Mouse (Mus musculus) lung, embryonic 14.5 days (tissue): ENCODE measurements around the gene 1700014D04Rik. TPM values are rescaled to one million over a fixed set of nuclear protein-coding genes. Genes with fewer than 3 reads are reported as not detected.

ENCODE experiments used
- ATAC-seq: fragments of 200-750 bp; cut with Nextera tagmentation; 2 replicates; pipeline ENCODE4 v1.8.0; 2017; ENCODE audit warnings: mild to moderate bottlenecking, moderate TSS enrichment, moderate library complexity; ENCODE audit not compliant: insufficient read depth
- DNase-seq: peaks from one replicate; pipeline ENCODE4 v3.0.0-alpha.2; 2015
- H3K27ac ChIP-seq: fragments of 300-500 bp; sonication (generic); 2 replicates; pipeline ENCODE4 v1.5.1; 2014; ENCODE audit warnings: low read depth, mild to moderate bottlenecking, moderate library complexity
- H3K27me3 ChIP-seq: fragments of 300-500 bp; sonication (generic); 2 replicates; pipeline ENCODE4 v1.6.1; 2014; ENCODE audit warnings: low read length, control low read depth; ENCODE audit not compliant: insufficient read depth
- H3K36me3 ChIP-seq: fragments of 300-500 bp; sonication (generic); 2 replicates; pipeline ENCODE4 v1.6.1; 2014; ENCODE audit warnings: control low read depth; ENCODE audit not compliant: insufficient read depth
- H3K4me1 ChIP-seq: fragments of 300-500 bp; sonication (generic); 2 replicates; pipeline ENCODE4 v1.6.1; 2014; ENCODE audit warnings: antibody characterized with exemption, control low read depth; ENCODE audit not compliant: insufficient read depth
- H3K4me2 ChIP-seq: fragments of 300-500 bp; sonication (generic); 2 replicates; pipeline ENCODE4 v1.6.1; 2014; ENCODE audit warnings: mild to moderate bottlenecking
- H3K4me3 ChIP-seq: fragments of 300-500 bp; sonication (generic); 2 replicates; pipeline ENCODE4 v1.5.1; 2014; ENCODE audit warnings: low read depth, low read length
- H3K9ac ChIP-seq: fragments of 300-500 bp; sonication (generic); 2 replicates; pipeline ENCODE4 v1.6.1; 2014
- H3K9me3 ChIP-seq: fragments of 300-500 bp; sonication (generic); 2 replicates; pipeline ENCODE4 v1.6.1; 2016; ENCODE audit warnings: low read depth, low read length, control low read depth
- CTCF ChIP-seq: IDR thresholded peaks from 2 replicates; pipeline ENCODE4 v1.5.1; 2016; ENCODE audit warnings: antibody characterized with exemption, low read depth
- WGBS: fragments of 180-500 bp; shearing (Covaris S2); extraction: QIAGEN DNeasy Blood & Tissue Kit; methylation state at CpG from one replicate; pipeline ENCODE4 v1.1.7; 2014; 5-methylcytosine and 5-hydroxymethylcytosine counted together
- polyA plus RNA-seq: library from polyadenylated mRNA; unstranded; fragments of >200 nt; fragmentation: Nextera tagmentation; extraction: Ambion mirVana; gene quantifications from 2 replicates; pipeline ENCODE4 v1.2.1, GENCODE M21; 2014

Gene 1700014D04Rik
- polyA plus RNA-seq, 1 experiment from 2014 or later, result 0.24 TPM

GRCm38 (mm10) chr13:59699131-59699530, 47.4 kb downstream of the 1700014D04Rik start:
- DNase-seq (no peak), ATAC-seq (no peak)
- Histone ChIP-seq H3K4me2 (no peak overlapping the region), H3K9ac (no peak overlapping the region), H3K4me1 (no peaks in the 10 kb centered on the region), H3K4me3 (no peak overlapping the region), H3K9me3 (no peaks in the 10 kb centered on the region), H3K27me3 (no peaks in the 10 kb centered on the region), H3K27ac (no peak overlapping the region), H3K36me3 (no peaks in the 10 kb centered on the region)
- TF ChIP-seq CTCF, result no peak
- WGBS, result 89% methylated on average over 8 of the region's 8 CpGs

- Histone ChIP-seq H3K36me3 (no peaks in the 10 kb centered on the region), H3K4me3 (no peak overlapping the region), H3K9ac (no peak overlapping the region), H3K4me2 (no peak overlapping the region), H3K27me3 (no peaks in the 10 kb centered on the region), H3K9me3 (no peaks in the 10 kb centered on the region), H3K27ac (no peak overlapping the region), H3K4me1 (no peaks in the 10 kb centered on the region)
- no peak for DNase-seq
- TF ChIP-seq CTCF, result no peak
- ATAC-seq, result no peak
- 69% methylated on average over 7 of the region's 7 CpGs for WGBS
Observed at GRCm38 (mm10) chr13:59695781-59696180, 50.8 kb downstream of the 1700014D04Rik start.

- Histone ChIP-seq H3K9me3 (no peaks in the 10 kb centered on the region), H3K27ac (no peak within 1 kb of the TSS), H3K9ac (no peak within 1 kb of the TSS), H3K4me2 (no peak within 1 kb of the TSS), H3K36me3 (no peaks in the 10 kb centered on the region), H3K4me1 (no peaks in the 10 kb centered on the region), H3K4me3 (no peak within 1 kb of the TSS), H3K27me3 (no peaks in the 10 kb centered on the region)
- DNase-seq (no peak), ATAC-seq (no peak)
- whole genome bisulfite sequencing, result 71% methylated on average over 3 of the region's 3 CpGs
- TF ChIP-seq CTCF, result no peak
Observed at GRCm38 (mm10) chr13:59694008-59694407, 52.5 kb downstream of the 1700014D04Rik start, which contains the start of gene 4921517D22Rik. Gene 4921517D22Rik (minus strand): TSS chr13:59694108.

GRCm38 (mm10) chr13:59691478-59691877, 55.1 kb downstream of the 1700014D04Rik start:
- no peak overlapping the region for H3K4me3 ChIP-seq
- H3K27ac ChIP-seq, result no peak overlapping the region
- H3K4me2 ChIP-seq, result no peak overlapping the region
- no peak for TF ChIP-seq CTCF
- H3K9ac ChIP-seq, result no peak overlapping the region
- no peaks in the 10 kb centered on the region for H3K27me3 ChIP-seq
- no peaks in the 10 kb centered on the region for H3K36me3 ChIP-seq
- DNase-seq (no peak), ATAC-seq (no peak)
- no peaks in the 10 kb centered on the region for H3K9me3 ChIP-seq
- H3K4me1 ChIP-seq, result no peaks in the 10 kb centered on the region
- WGBS, result 67% methylated on average over 10 of the region's 10 CpGs

Other genes starting within 250 kb of the 1700014D04Rik start
- gene Agtpbp1, start 161.5 kb downstream of the 1700014D04Rik start, polyA plus RNA-seq, result 18.2 and 22.7 TPM in 2 replicates
- gene Naa35, start 161.5 kb downstream of the 1700014D04Rik start, polyA plus RNA-seq, result 82.4 and 83.5 TPM in 2 replicates
- gene Golm1, start 70.9 kb downstream of the 1700014D04Rik start, polyA plus RNA-seq, result 39.2 and 44.1 TPM in 2 replicates
- not detected in 2 replicates for gene 4921517D22Rik, start 52.6 kb downstream of the 1700014D04Rik start, polyA plus RNA-seq
- not detected in 2 replicates for gene Spata31d1a, start 36.4 kb downstream of the 1700014D04Rik start, polyA plus RNA-seq
- gene Spata31d1b, start 34.5 kb downstream of the 1700014D04Rik start, polyA plus RNA-seq, result not detected in 2 replicates
- not detected in 2 replicates for gene Spata31d1d, start 15.0 kb downstream of the 1700014D04Rik start, polyA plus RNA-seq
- 105 and 121 TPM in 2 replicates for gene Isca1, start 23.1 kb upstream of the 1700014D04Rik start, polyA plus RNA-seq
- not detected in 2 replicates for gene Gm49354, start 35.5 kb upstream of the 1700014D04Rik start, polyA plus RNA-seq
- gene Tut7, start 76.4 kb upstream of the 1700014D04Rik start, polyA plus RNA-seq, result 44.3 and 44.6 TPM in 2 replicates